ENCODE assay signal across 8 mouse cellular contexts in the genomic region with DNA sequence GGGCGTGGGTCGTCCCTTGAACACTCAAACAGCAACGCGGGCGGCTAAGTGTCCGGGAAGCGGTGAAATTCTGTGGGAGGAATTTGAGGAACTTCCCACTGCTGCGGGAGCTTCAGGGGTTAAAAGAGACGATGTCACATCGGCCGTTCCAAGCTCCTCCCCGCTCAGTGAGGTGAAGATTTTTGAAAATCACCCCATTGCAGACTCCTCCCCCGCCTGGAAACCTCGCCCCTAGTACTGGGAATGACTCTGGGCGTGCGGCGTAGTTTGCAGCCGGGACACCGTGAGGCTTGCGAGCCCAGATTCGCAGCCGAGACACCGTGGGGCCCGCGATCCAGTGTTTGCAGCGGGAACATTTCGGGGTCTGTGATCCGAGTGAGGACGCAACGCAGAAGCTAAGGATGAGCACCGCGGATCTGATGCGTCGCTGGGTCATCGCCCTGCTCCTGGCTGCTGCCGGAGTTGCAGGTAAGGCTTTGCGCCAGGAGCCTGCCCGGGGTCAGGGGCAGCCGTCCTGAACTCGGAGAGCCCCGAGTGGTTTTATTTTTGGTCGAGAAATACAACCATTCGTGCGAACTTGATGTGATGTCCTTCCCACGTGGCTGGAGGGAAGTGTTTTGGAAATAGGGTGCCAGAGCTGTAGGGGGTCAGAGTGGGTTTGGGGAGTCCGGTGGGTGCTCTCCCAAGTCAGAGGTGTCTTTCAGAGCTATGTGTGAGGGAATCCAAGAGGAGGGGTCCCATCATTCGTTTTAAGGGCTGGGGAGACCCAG. TPM values are rescaled to one million over a fixed set of nuclear protein-coding genes. Genes with fewer than 3 reads are reported as not detected.
DNase-seq lines count a peak whose midpoint lies in the region; ATAC-seq and TF ChIP-seq lines count a peak whose summit lies in the region.

A gene (plus strand): TSS at position 107 of the 770 bp plus-strand sequence.

- WGBS in heart, embryonic 14.5 days = under 1% methylated on average over 47 of the region's 47 CpGs
- under 1% methylated on average over 47 of the region's 47 CpGs for WGBS in liver, embryonic 13.5 days (ENCODE audit: insufficient replicate concordance)
- WGBS in stomach, postnatal 0 days = under 1% methylated on average over 47 of the region's 47 CpGs

- H3K9me3 ChIP-seq in heart, embryonic 14.5 days (ENCODE audit: control insufficient read depth, low read length) = no peaks in the 10 kb centered on the region
- H3K9me3 ChIP-seq in liver, embryonic 13.5 days (replicated peaks) = no peaks in the 10 kb centered on the region
- H3K9me3 ChIP-seq in stomach, postnatal 0 days (ENCODE audit: control insufficient read depth, low read length) = no peaks in the 10 kb centered on the region

- peak within 1 kb of the TSS; percentile 83 for H3K4me3 ChIP-seq in brown adipose tissue, adult 24 weeks (ENCODE audit: insufficient read depth, low read depth, low read length)
- peak within 1 kb of the TSS; percentile 71 to 80 for H3K4me3 ChIP-seq in heart, embryonic 14.5 days (ENCODE audit: control insufficient read depth in 1 of 2, insufficient read depth in 1 of 2, low read depth in 1 of 2, low read length in 2 of 2)
- peak within 1 kb of the TSS; percentile 79 for H3K4me3 ChIP-seq in liver, embryonic 13.5 days (replicated peaks)
- peak within 1 kb of the TSS; percentile 70 for H3K4me3 ChIP-seq in stomach, postnatal 0 days (ENCODE audit: low read depth, low read length)

- no peaks in the 10 kb centered on the region for H3K27me3 ChIP-seq in heart, embryonic 14.5 days (ENCODE audit: control insufficient read depth, insufficient read depth, low read length)
- no peaks in the 10 kb centered on the region for H3K27me3 ChIP-seq in liver, embryonic 13.5 days
- H3K27me3 ChIP-seq in stomach, postnatal 0 days (ENCODE audit: control insufficient read depth, insufficient read depth, low read length) = no peaks in the 10 kb centered on the region

- ATAC-seq in heart, embryonic 14.5 days (ENCODE audit: insufficient number of reproducible peaks, insufficient read depth, low FRiP score, low read depth) = peak; percentile 73
- peak; percentile 81 for ATAC-seq in liver, embryonic 13.5 days (ENCODE audit: low read depth)
- ATAC-seq in stomach, postnatal 0 days (ENCODE audit: low FRiP score, low TSS enrichment) = peak; percentile 89

- peak within 1 kb of the TSS; percentile 81 for H3K9ac ChIP-seq in heart, embryonic 14.5 days (ENCODE audit: low read length)
- H3K9ac ChIP-seq in liver, embryonic 13.5 days = peak within 1 kb of the TSS; percentile 86
- peak within 1 kb of the TSS; percentile 69 for H3K9ac ChIP-seq in stomach, postnatal 0 days (ENCODE audit: low read length)

- H3K4me1 ChIP-seq in brown adipose tissue, adult 24 weeks (ENCODE audit: control insufficient read depth, insufficient read depth, insufficient read length, low read length) = peaks cover 2% of the 10 kb centered on the region; the same call in 1 of the 2 replicates
- H3K4me1 ChIP-seq in heart, embryonic 14.5 days (ENCODE audit: control insufficient read depth in 2 of 2, insufficient read depth in 2 of 2, low read length in 2 of 2) = peaks cover 16 to 33% of the 10 kb centered on the region in 2 experiments
- H3K4me1 ChIP-seq in liver, embryonic 13.5 days (replicated peaks) = peaks cover 68% of the 10 kb centered on the region
- peaks cover 13% of the 10 kb centered on the region for H3K4me1 ChIP-seq in stomach, postnatal 0 days (replicated peaks; ENCODE audit: control insufficient read depth, insufficient read depth)

- peak within 1 kb of the TSS; percentile 59 for H3K27ac ChIP-seq in brown adipose tissue, adult 24 weeks (replicated peaks; ENCODE audit: low read depth, low read length)
- H3K27ac ChIP-seq in heart, embryonic 14.5 days (replicated peaks in 1 of 2; ENCODE audit: control insufficient read depth in 1 of 2, insufficient read depth in 1 of 2, low read depth in 2 of 2, low read length in 2 of 2) = peak within 1 kb of the TSS; percentile 91 to 94
- H3K27ac ChIP-seq in liver, embryonic 13.5 days = peak within 1 kb of the TSS; percentile 95
- H3K27ac ChIP-seq in stomach, postnatal 0 days (replicated peaks) = peak within 1 kb of the TSS; percentile 95

- peak; percentile 78 for DNase-seq in CD4-positive, CD25-positive, alpha-beta regulatory T cell, adult 2 months (ENCODE audit: low read depth, low spot score)
- DNase-seq in fibroblast of lung, adult 2 months (ENCODE audit: low read depth) = peak; percentile 88
- DNase-seq in kidney, postnatal 14 days = peak; percentile 87
- DNase-seq in liver, embryonic 13.5 days = peak; percentile 88
- peak; percentile 88 for DNase-seq in neural tube, embryonic 10.5 days (ENCODE audit: extremely low spot score, low spot score)
- peak; percentile 94 for DNase-seq in stomach, postnatal 0 days (ENCODE audit: low spot score)

- no peak for TF ChIP-seq CTCF in stomach, postnatal 0 days (IDR thresholded peaks at IDR 0.05; ENCODE audit: low read depth)

- H3K36me3 ChIP-seq in heart, embryonic 14.5 days (ENCODE audit: control insufficient read depth, insufficient read depth, low read length) = 0 out of 2 replicates have a peak, but pooled peaks cover 3% of the 10 kb centered on the region
- H3K36me3 ChIP-seq in liver, embryonic 13.5 days = peaks cover 19% of the 10 kb centered on the region
- H3K36me3 ChIP-seq in stomach, postnatal 0 days (ENCODE audit: control insufficient read depth, insufficient read depth, low read length) = no peaks in the 10 kb centered on the region

- H3K4me2 ChIP-seq in heart, embryonic 14.5 days (ENCODE audit: low read length) = peak within 1 kb of the TSS; percentile 93
- peak within 1 kb of the TSS; percentile 96 for H3K4me2 ChIP-seq in liver, embryonic 13.5 days
- peak within 1 kb of the TSS; percentile 71 for H3K4me2 ChIP-seq in stomach, postnatal 0 days (replicated peaks; ENCODE audit: low read depth)

- no peak for TF ChIP-seq EP300 in stomach, postnatal 0 days (optimal IDR thresholded peaks at IDR 0.05)

RNA-seq across cellular contexts. Expression of the gene that starts here (rescaled TPM):
- 11.2 and 29.0 TPM in 2 replicates for polyA plus RNA-seq in brown adipose tissue, adult 24 weeks (2012; ENCODE audit: insufficient read depth, insufficient read length, missing spikeins)
- 7.3 and 10.8 TPM in 2 replicates for polyA plus RNA-seq in heart, embryonic 14.5 days (2014; fragmentation: Nextera tagmentation; extraction: Ambion mirVana)
- polyA plus RNA-seq in liver, embryonic 13.5 days (2015; fragmentation: Nextera tagmentation; extraction: Ambion mirVana) = 18.6 and 22.5 TPM in 2 replicates
- polyA plus RNA-seq in stomach, postnatal 0 days (2015; fragmentation: Nextera tagmentation; extraction: Ambion mirVana) = 28.9 and 30.4 TPM in 2 replicates

Comparison
In these comparisons a context has a peak if more than half of its experiments do, and no peak if none do; other contexts are left out.
1. Peak in every context shown above with its lines: DNase-seq, ATAC-seq, H3K4me3 ChIP-seq and H3K27ac ChIP-seq.